ENCODE assay signal across 8 mouse cellular contexts in genomic region chr7:44890737-44891136, GRCm38 (mm10). TPM values are rescaled to one million over a fixed set of nuclear protein-coding genes. Genes with fewer than 3 reads are reported as not detected.
DNase-seq lines count a peak whose midpoint lies in the region; ATAC-seq and TF ChIP-seq lines count a peak whose summit lies in the region.

No protein-coding gene starts in this region.

- H3K27me3 ChIP-seq in kidney, postnatal 0 days (ENCODE audit: insufficient read depth, low read length), result no peaks in the 10 kb centered on the region
- no peaks in the 10 kb centered on the region for H3K27me3 ChIP-seq in embryonic facial prominence, embryonic 13.5 days
- H3K27me3 ChIP-seq in intestine, embryonic 14.5 days (replicated peaks; ENCODE audit: control insufficient read depth, insufficient read depth, low read length), result no peaks in the 10 kb centered on the region
- H3K27me3 ChIP-seq in neural tube, embryonic 12.5 days (replicated peaks), result no peaks in the 10 kb centered on the region

- peaks cover 11% of the 10 kb centered on the region for H3K36me3 ChIP-seq in kidney, postnatal 0 days (ENCODE audit: insufficient read depth, low read length)
- H3K36me3 ChIP-seq in embryonic facial prominence, embryonic 13.5 days, result peaks cover 44% of the 10 kb centered on the region
- peaks cover 37% of the 10 kb centered on the region for H3K36me3 ChIP-seq in intestine, embryonic 14.5 days (ENCODE audit: control insufficient read depth, insufficient read depth, low read length)
- H3K36me3 ChIP-seq in neural tube, embryonic 12.5 days, result peaks cover 40% of the 10 kb centered on the region

- peak overlapping the region; percentile 84 for H3K4me2 ChIP-seq in kidney, postnatal 0 days (ENCODE audit: low read length)
- peak overlapping the region; percentile 94 for H3K4me2 ChIP-seq in embryonic facial prominence, embryonic 13.5 days
- H3K4me2 ChIP-seq in intestine, embryonic 14.5 days (ENCODE audit: low read length), result peak overlapping the region; percentile 12; the same call in 1 of the 2 replicates
- peak overlapping the region; percentile 75 for H3K4me2 ChIP-seq in neural tube, embryonic 12.5 days (replicated peaks)

- H3K9ac ChIP-seq in kidney, postnatal 0 days (ENCODE audit: low read depth, low read length), result peak overlapping the region; percentile 92; the same call in 1 of the 2 replicates
- H3K9ac ChIP-seq in embryonic facial prominence, embryonic 13.5 days, result peak overlapping the region; percentile 91
- H3K9ac ChIP-seq in intestine, embryonic 14.5 days (ENCODE audit: low read length), result no peak overlapping the region
- H3K9ac ChIP-seq in neural tube, embryonic 12.5 days, result peak overlapping the region; percentile 90

- peaks cover 14% of the 10 kb centered on the region for H3K4me1 ChIP-seq in kidney, postnatal 0 days (replicated peaks; ENCODE audit: insufficient read depth, low read length)
- peaks cover 43% of the 10 kb centered on the region for H3K4me1 ChIP-seq in embryonic facial prominence, embryonic 13.5 days
- peaks cover 21% of the 10 kb centered on the region for H3K4me1 ChIP-seq in intestine, embryonic 14.5 days (replicated peaks; ENCODE audit: control insufficient read depth, insufficient read depth, low read length)
- peaks cover 49% of the 10 kb centered on the region for H3K4me1 ChIP-seq in neural tube, embryonic 12.5 days

- DNase-seq in kidney, postnatal 0 days (ENCODE audit: low spot score), result no peak
- no peak for DNase-seq in kidney, adult 8-10 months
- no peak for DNase-seq in intestine, embryonic 14.5 days (ENCODE audit: low spot score)
- DNase-seq in embryo, embryonic 10.5 days (ENCODE audit: low spot score), result no peak
- DNase-seq in gastrocnemius, adult 18-20 months (ENCODE audit: low spot score), result no peak
- DNase-seq in thymus, postnatal 0 days (ENCODE audit: low spot score), result no peak

- 0 out of 2 replicates have a peak overlapping the region, but pooled peaks have one; percentile 25 for H3K27ac ChIP-seq in kidney, postnatal 0 days
- no peak overlapping the region for H3K27ac ChIP-seq in embryonic facial prominence, embryonic 13.5 days
- no peak overlapping the region for H3K27ac ChIP-seq in intestine, embryonic 14.5 days (ENCODE audit: low read depth)
- H3K27ac ChIP-seq in neural tube, embryonic 12.5 days, result no peak overlapping the region

- ATAC-seq in kidney, postnatal 0 days (replicated peaks; ENCODE audit: low FRiP score, low read depth), result no peak
- no peak for ATAC-seq in embryonic facial prominence, embryonic 13.5 days (ENCODE audit: insufficient number of reproducible peaks, insufficient read depth, low FRiP score, low TSS enrichment, low read depth)
- ATAC-seq in intestine, embryonic 14.5 days (replicated peaks; ENCODE audit: low FRiP score, low TSS enrichment, low read depth), result no peak
- no peak for ATAC-seq in neural tube, embryonic 12.5 days (ENCODE audit: low FRiP score, low read depth)

- TF ChIP-seq CTCF in kidney, postnatal 0 days (IDR thresholded peaks at IDR 0.05; ENCODE audit: low read depth), result no peak

- H3K9me3 ChIP-seq in kidney, postnatal 0 days (replicated peaks; ENCODE audit: low read length), result no peaks in the 10 kb centered on the region
- no peaks in the 10 kb centered on the region for H3K9me3 ChIP-seq in embryonic facial prominence, embryonic 13.5 days
- H3K9me3 ChIP-seq in intestine, embryonic 14.5 days (ENCODE audit: control insufficient read depth, low read length), result no peaks in the 10 kb centered on the region
- H3K9me3 ChIP-seq in neural tube, embryonic 12.5 days, result no peaks in the 10 kb centered on the region

- 73% methylated on average over 4 of the region's 4 CpGs for WGBS in kidney, postnatal 0 days
- WGBS in embryonic facial prominence, embryonic 13.5 days, result 90% methylated on average over 4 of the region's 4 CpGs
- WGBS in intestine, embryonic 14.5 days, result 91% methylated on average over 4 of the region's 4 CpGs
- WGBS in neural tube, embryonic 12.5 days, result 87% methylated on average over 4 of the region's 4 CpGs

- no peak overlapping the region for H3K4me3 ChIP-seq in kidney, postnatal 0 days (replicated peaks; ENCODE audit: low read depth, low read length)
- peak overlapping the region; percentile 87 for H3K4me3 ChIP-seq in embryonic facial prominence, embryonic 13.5 days
- H3K4me3 ChIP-seq in intestine, embryonic 14.5 days (ENCODE audit: low read depth, low read length), result no peak overlapping the region
- H3K4me3 ChIP-seq in neural tube, embryonic 12.5 days, result peak overlapping the region; percentile 79

RNA-seq across cellular contexts. Expression of gene Med25, which starts 1.8 kb away (rescaled TPM):
- polyA plus RNA-seq in kidney, postnatal 0 days (2015; fragmentation: Nextera tagmentation; extraction: Ambion mirVana), result 91.4 and 97.8 TPM in 2 replicates
- 107 and 111 TPM in 2 replicates for polyA plus RNA-seq in embryonic facial prominence, embryonic 13.5 days (2015; fragmentation: Nextera tagmentation; extraction: Ambion mirVana)
- polyA plus RNA-seq in intestine, embryonic 14.5 days (2014; fragmentation: Nextera tagmentation; extraction: Ambion mirVana), result 66.2 and 75.8 TPM in 2 replicates
- 156 and 158 TPM in 2 replicates for polyA plus RNA-seq in neural tube, embryonic 12.5 days (2016; fragmentation: Nextera tagmentation; extraction: Ambion mirVana)
- 10 to 100 TPM; 60.5 to 62.8 TPM for total RNA-seq in gastrocnemius, adult 18-20 months (2021)
- 59.0 and 60.0 TPM in 2 replicates for polyA plus RNA-seq in thymus, postnatal 0 days (2015; fragmentation: Nextera tagmentation; extraction: Ambion mirVana)

RNA-seq across cellular contexts. Expression of gene Fuz, which starts 5.1 kb away (rescaled TPM):
- polyA plus RNA-seq in kidney, postnatal 0 days (2015; fragmentation: Nextera tagmentation; extraction: Ambion mirVana), result 19.9 and 21.1 TPM in 2 replicates
- 26.1 and 29.7 TPM in 2 replicates for polyA plus RNA-seq in embryonic facial prominence, embryonic 13.5 days (2015; fragmentation: Nextera tagmentation; extraction: Ambion mirVana)
- 17.8 and 19.7 TPM in 2 replicates for polyA plus RNA-seq in intestine, embryonic 14.5 days (2014; fragmentation: Nextera tagmentation; extraction: Ambion mirVana)
- polyA plus RNA-seq in neural tube, embryonic 12.5 days (2016; fragmentation: Nextera tagmentation; extraction: Ambion mirVana), result 17.7 and 19.1 TPM in 2 replicates
- 10 to 100 TPM; 16.6 to 17.6 TPM for total RNA-seq in gastrocnemius, adult 18-20 months (2021)
- 13.2 and 13.8 TPM in 2 replicates for polyA plus RNA-seq in thymus, postnatal 0 days (2015; fragmentation: Nextera tagmentation; extraction: Ambion mirVana)

RNA-seq across cellular contexts. Expression of gene Ptov1, which starts 21.1 kb away (rescaled TPM):
- polyA plus RNA-seq in kidney, postnatal 0 days (2015; fragmentation: Nextera tagmentation; extraction: Ambion mirVana), result 377 and 412 TPM in 2 replicates
- polyA plus RNA-seq in embryonic facial prominence, embryonic 13.5 days (2015; fragmentation: Nextera tagmentation; extraction: Ambion mirVana), result 469 and 526 TPM in 2 replicates
- polyA plus RNA-seq in intestine, embryonic 14.5 days (2014; fragmentation: Nextera tagmentation; extraction: Ambion mirVana), result 318 and 338 TPM in 2 replicates
- polyA plus RNA-seq in neural tube, embryonic 12.5 days (2016; fragmentation: Nextera tagmentation; extraction: Ambion mirVana), result 630 and 637 TPM in 2 replicates
- total RNA-seq in gastrocnemius, adult 18-20 months (2021), result 100 to 1,000 TPM; 143 to 148 TPM
- polyA plus RNA-seq in thymus, postnatal 0 days (2015; fragmentation: Nextera tagmentation; extraction: Ambion mirVana), result 147 and 158 TPM in 2 replicates

RNA-seq across cellular contexts. Expression of gene Pnkp, which starts 33.8 kb away (rescaled TPM):
- polyA plus RNA-seq in kidney, postnatal 0 days (2015; fragmentation: Nextera tagmentation; extraction: Ambion mirVana), result 34.0 and 36.4 TPM in 2 replicates
- 30.0 and 30.7 TPM in 2 replicates for polyA plus RNA-seq in embryonic facial prominence, embryonic 13.5 days (2015; fragmentation: Nextera tagmentation; extraction: Ambion mirVana)
- polyA plus RNA-seq in intestine, embryonic 14.5 days (2014; fragmentation: Nextera tagmentation; extraction: Ambion mirVana), result 26.4 and 29.7 TPM in 2 replicates
- 32.3 and 39.3 TPM in 2 replicates for polyA plus RNA-seq in neural tube, embryonic 12.5 days (2016; fragmentation: Nextera tagmentation; extraction: Ambion mirVana)
- total RNA-seq in gastrocnemius, adult 18-20 months (2021), result 10 to 100 TPM; 19.2 to 20.2 TPM
- polyA plus RNA-seq in thymus, postnatal 0 days (2015; fragmentation: Nextera tagmentation; extraction: Ambion mirVana), result 61.8 and 63.4 TPM in 2 replicates

RNA-seq across cellular contexts. Expression of gene Ap2a1, which starts 38.6 kb away (rescaled TPM):
- 55.8 and 55.9 TPM in 2 replicates for polyA plus RNA-seq in kidney, postnatal 0 days (2015; fragmentation: Nextera tagmentation; extraction: Ambion mirVana)
- polyA plus RNA-seq in embryonic facial prominence, embryonic 13.5 days (2015; fragmentation: Nextera tagmentation; extraction: Ambion mirVana), result 72.3 and 77.5 TPM in 2 replicates
- polyA plus RNA-seq in intestine, embryonic 14.5 days (2014; fragmentation: Nextera tagmentation; extraction: Ambion mirVana), result 62.9 and 68.3 TPM in 2 replicates
- 97.9 and 100 TPM in 2 replicates for polyA plus RNA-seq in neural tube, embryonic 12.5 days (2016; fragmentation: Nextera tagmentation; extraction: Ambion mirVana)
- 10 to 100 TPM; 59.8 to 64.4 TPM for total RNA-seq in gastrocnemius, adult 18-20 months (2021)
- 34.5 and 37.5 TPM in 2 replicates for polyA plus RNA-seq in thymus, postnatal 0 days (2015; fragmentation: Nextera tagmentation; extraction: Ambion mirVana)

Comparison
In these comparisons a context has a peak if more than half of its experiments do, and no peak if none do; other contexts are left out.
1. H3K4me2 ChIP-seq: peak in every context shown above with its lines; median percentile 94 in embryonic facial prominence, embryonic 13.5 days; 84 in kidney, postnatal 0 days; 75 in neural tube, embryonic 12.5 days; 12 in intestine, embryonic 14.5 days.
2. H3K4me3 ChIP-seq: peak in embryonic facial prominence, embryonic 13.5 days (single experiment) and neural tube, embryonic 12.5 days (single experiment); none in kidney, postnatal 0 days (single experiment) and intestine, embryonic 14.5 days (single experiment).